Mouse (Mus musculus) yolk sac, embryonic 10.5 days (tissue): ENCODE data around the gene 1700067K01Rik.

Source experiments
- DNase-seq: peaks from one replicate; pipeline ENCODE4 v3.0.0-alpha.2; 2017; ENCODE audit warnings: low spot score

Gene 1700067K01Rik

DNA sequence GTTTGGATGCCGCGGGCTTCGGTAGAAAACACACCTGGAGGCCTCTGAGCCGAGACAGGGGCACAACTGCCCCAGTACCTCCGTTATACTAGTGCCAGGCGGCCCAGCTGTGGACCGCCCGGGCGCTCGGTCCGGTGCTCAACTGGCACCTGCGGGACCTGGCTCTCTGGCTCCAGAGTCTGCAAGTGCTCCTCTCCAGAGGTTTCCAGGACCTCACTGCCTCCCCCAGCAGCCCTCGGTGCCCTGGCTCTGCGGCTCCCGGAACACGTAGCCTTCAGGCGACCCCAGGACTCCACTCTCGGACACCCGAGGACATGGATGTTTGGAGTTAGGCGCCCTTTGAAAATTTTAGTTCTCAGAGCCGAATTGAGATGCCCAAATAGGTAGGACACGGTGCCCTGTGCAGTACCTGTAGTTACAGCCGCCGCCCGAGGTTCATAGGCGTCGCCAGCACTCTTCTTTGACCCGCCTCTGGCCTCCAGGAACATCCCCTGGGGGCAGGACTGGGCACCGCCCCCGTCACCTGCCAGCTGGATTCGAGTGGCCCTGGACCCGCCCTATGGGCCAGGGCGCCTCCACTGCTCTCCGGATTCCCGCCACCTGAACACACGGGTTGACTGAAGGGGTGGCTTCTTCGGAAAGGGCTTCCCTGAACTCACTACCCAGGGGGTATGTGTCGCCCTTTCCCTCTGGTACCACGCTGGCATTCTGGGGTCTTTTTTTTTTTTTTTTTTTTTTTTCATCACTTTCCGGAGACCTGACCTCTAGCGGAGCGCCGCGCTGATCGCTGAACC, 10.6 kb downstream of the 1700067K01Rik start, which contains the start of gene 2210011C24Rik:
2210011C24Rik (minus strand) TSS at position 467 of the 794 bp plus-strand sequence.
- peak; percentile 87 for DNase-seq

DNA sequence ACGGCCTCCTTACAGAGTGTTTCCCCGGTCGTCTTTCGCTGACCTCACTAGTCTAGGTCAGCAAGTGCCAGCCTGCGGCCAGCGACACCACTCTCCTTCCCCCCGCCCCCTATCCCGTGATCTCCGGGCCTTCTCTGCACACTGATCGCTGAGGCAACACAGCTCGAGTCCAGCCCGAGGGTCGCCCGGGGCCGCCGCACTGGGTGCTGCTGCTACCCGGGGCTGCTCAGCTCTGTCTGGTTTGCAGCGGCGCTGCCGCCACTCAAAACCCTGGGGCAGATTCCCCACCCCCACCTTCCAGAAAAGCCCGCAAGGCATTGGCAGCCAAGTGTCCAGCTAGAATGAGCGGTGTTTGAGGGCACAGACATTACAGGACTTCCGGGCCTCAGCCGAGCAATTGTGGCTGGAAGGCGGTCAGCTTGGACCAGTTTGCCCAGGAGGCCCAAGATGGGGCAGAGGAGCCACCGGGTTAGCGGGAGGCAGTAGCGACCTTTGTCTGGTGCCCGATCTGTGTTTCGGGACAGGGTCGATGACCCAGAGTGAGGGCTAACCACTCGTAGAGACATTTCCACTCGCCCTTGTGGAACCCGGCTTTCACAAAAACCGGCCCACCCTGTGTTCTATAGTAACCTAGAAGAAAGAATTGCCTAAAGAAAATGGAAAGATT, 11.3 kb downstream of the 1700067K01Rik start:
- DNase-seq = peak; percentile 88

DNA sequence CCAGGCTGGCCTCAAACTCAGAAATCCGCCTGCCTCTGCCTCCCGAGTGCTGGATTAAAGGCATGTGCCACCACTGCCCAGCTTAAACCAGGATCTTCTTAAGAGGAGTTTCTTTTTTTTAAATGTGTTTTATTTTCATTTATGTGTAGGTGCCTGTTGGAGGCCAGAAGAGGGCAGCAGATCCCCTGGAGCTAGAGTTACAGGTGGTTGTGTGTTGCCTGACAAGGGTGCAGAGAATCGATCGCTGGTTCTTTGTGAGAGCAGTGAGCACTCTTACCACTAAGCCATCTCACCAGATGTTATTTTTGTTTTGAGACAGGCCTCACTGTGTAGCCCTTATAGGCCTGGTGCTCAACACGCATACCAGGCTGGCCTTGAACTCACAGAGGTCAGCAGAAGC, 14.5 kb downstream of the 1700067K01Rik start:
- no peak for DNase-seq

DNA sequence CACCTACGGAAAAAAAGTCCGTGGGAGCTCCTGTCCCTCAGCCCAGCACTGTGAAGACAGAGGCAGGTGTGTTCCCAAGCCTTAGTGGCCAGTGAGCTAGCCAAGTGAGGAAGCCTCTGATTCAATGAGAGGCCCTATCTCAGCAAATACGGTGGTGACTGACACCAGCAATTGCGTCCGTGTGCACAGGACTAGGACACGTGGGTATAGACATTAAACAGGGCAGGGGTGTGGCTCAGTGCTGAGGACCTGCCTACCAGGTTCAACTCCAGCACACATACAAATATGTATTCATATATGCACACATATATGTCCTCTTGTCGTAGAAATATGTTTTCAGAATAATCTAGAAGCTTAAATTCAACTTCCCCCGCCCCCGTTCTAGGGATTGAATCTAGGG, 18.4 kb downstream of the 1700067K01Rik start:
- no peak for DNase-seq

- peak; percentile 90 for DNase-seq
Measured at GRCm38 (mm10) chr8:84021096-84021495, 19.8 kb downstream of the 1700067K01Rik start, which contains the start of gene Palm3. Palm3 (plus strand) TSS chr8:84021471.

- DNase-seq = no peak
Measured at GRCm38 (mm10) chr8:84021569-84021968, 20.3 kb downstream of the 1700067K01Rik start.

GRCm38 (mm10) chr8:84023085-84023484, 21.8 kb downstream of the 1700067K01Rik start:
- peak; percentile 87 for DNase-seq

DNA sequence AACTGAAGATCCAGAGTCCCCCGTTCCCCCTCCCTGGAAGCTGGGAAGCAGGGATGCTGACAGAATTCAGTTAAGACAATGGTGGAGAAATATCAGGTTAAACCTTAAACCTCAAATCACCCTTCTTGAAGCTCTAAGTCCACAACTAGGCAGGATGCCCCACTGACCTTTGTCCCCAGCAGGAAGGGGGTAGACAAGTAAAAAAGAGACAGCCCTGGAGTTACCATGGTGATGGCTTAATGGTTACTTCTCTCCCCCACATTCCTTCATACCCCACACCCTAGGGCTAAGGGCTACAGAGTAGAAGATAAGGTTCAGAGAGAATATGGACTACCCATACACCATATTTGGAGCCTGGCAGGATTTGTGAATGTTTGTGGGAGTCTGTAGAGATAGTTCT, 22.3 kb downstream of the 1700067K01Rik start:
- DNase-seq = peak; percentile 88

DNA sequence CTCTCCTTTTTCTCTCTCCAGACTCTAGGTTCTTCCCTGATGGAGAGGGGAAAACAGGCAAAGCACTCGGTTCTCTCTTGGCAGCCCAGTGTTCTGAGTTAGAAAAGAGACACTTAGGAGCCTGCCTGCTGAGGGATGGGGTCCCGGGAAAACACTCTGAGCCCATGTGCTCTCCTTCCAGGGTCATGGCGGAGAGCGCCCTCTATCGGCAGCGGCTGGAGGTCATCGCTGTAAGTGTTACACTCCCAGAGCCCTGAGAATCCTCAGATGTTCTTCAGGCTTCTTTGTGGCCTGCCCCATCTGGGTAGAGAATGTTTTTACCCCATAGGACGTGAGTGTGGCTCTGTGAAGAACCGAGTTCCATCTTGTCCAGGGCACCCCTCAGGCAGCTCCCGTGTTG, 22.9 kb downstream of the 1700067K01Rik start:
- DNase-seq = peak; percentile 75

DNA sequence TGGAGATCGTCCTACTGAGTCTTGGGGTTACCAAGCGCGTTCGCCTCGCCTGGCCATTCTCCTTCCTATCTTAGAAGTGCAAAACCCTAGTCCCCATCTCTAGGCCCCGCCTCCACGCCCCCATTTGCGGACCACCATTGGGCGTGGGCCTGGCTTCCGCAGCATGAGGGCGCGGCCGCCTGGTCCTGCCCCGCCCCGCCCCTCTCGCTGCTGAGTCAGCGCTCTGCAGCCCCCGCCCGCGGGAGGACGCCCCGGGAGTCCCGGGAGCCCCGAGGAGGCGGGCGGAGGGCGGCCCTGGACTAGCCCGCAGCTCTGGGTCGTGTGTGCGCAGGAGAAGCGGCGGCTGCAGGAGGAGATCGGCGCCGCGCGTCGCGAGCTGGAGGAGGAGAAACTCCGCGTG, 24.6 kb downstream of the 1700067K01Rik start:
- no peak for DNase-seq

DNA sequence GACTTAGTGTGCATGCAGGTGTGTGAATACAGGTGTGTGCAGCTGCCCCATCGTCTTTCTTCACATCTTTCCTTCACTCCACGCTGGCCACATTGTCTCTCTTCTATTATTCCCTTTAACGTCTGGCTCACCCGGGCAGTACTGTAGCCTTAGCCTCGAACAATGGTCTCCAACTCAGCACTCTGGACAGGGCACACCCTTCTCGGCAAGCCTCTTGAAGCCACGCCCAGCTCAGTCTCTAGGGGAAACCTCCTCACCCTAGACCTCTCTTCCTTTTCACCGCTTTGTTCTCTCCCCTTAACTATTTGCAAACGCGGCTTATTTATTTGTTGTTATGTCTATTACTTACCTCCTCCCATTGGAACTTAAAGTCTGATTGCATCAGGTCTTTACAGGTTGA, 26.1 kb downstream of the 1700067K01Rik start:
- no peak for DNase-seq

GRCm38 (mm10) chr8:84029272-84029671, 28.0 kb downstream of the 1700067K01Rik start:
- DNase-seq = no peak

DNA sequence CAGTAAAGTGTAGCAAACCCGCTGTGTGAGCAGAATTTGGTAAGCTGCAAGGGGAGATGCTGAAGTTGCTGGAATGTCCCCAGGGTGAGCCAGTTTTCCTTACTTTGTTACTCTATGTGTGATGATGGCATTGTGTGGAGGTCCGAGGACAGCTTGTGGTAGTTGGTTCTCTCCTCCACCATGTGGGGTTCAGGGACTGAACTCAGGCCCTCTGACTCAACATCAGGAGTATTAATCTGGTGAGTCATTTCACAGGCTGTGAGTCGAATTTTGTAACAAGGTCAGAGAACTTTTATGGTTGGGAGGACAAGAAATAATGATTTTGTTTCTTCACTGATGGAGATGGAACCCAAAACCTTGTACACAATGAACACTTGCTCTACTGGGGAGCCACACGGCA, 31.5 kb downstream of the 1700067K01Rik start:
- DNase-seq = no peak

GRCm38 (mm10) chr8:84038015-84038414, 36.7 kb downstream of the 1700067K01Rik start:
- DNase-seq = no peak

DNA sequence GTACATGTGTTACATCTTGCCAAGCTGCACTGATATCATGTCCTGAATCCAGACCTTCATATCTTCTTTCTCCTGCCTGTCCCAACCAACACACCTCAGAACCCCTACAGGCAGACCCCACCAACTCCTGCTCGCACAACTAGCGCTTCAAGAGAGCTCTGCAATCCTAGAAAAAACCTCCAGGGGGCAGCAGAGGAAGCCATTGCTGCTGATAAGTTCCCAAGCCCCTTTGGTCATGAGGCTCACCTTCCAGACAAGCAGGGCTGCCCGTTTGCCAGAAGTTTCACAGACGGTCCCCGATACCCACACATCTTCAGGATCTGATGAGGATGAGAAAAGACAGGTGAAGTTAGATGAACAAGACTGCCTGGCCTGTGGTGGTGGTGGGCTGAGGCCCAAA, 37.7 kb downstream of the 1700067K01Rik start:
- DNase-seq = peak; percentile 69

- DNase-seq = no peak
Measured at GRCm38 (mm10) chr8:84042066-84042947, 41.0 kb downstream of the 1700067K01Rik start, which contains the start of gene Il27ra. Il27ra (minus strand) TSS chr8:84042589.

DNA sequence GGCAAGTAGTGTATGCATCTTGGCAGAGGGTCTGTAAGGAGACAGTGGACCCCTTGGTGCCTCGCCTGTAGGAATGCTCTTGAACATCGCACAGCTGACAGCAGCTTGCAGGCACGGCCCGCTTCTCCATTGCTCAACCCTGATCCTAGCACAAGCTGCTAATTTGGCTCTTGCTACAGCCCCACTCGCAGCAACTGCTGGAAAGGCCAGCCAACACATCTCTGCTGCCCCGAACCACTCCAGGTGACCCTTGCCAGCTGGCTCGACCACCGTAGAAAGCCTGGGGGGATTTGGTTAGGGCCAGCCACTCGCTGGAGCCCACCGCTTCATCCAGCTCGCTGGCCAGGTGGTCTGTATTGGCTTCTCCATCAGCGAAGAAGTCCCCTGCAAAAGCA, 41.6 kb downstream of the 1700067K01Rik start:
- no peak for DNase-seq

GRCm38 (mm10) chr8:84044103-84044502, 42.8 kb downstream of the 1700067K01Rik start:
- no peak for DNase-seq

DNA sequence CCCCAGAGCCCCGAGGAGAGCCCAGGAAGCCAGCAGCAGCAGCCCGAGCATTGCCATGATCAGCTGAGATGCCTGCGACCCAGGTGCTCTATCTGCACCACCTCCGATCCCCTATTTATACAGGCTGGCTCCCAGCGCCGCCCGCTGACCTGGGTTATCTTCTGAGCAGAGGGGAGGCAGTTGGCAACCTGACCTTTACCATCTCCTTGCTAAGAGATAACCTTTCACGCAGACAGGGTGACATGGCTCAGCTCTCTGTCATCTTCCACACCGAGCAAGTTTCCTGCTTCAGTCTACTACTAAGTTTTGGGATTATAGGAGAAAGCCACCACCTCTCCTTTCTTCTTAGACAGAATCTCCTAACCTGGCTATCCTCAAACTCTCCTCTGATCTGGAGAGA, 43.6 kb downstream of the 1700067K01Rik start, which contains the start of gene Rln3:
Rln3 (minus strand) TSS at position 101 of the 400 bp plus-strand sequence.
- no peak for DNase-seq

DNA sequence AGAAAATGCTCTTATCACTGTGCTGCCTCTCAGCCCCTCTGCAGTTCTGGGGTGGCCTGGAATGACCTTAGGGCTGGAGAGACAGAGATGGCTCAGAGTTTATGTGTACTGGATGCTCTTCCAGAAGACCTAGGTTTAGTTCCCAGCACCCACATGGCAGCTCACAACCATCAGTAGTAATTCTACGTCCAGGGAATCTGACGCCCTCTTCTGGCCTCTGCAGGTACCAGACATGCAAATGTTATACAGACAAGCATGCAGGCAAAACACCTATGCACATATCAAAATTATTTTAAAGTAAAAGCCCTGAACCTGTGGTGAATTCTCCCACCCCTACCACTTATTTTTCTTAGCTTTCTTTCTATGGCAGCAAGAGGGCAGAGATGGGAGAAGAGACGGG, 45.2 kb downstream of the 1700067K01Rik start:
- no peak for DNase-seq

DNA sequence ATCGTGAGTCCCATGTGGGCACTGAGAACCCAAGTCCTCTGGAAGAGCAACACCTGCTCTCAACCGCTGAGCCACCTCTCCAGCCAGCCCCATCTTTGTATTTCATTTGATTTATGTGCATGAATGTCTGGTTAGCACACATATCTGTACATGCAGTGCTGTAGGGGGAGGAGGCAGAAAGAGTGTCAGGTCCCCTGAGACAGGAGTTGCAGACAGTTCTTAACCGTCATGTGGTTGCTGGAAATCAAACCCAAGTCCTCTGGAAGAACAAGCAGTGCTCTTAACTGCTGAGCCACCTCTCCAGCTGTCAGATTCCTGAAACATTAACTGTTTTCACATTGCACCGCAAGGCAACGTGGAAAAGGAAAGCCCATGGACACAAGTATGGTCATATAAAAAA, 46.9 kb downstream of the 1700067K01Rik start:
- DNase-seq = no peak

GRCm38 (mm10) chr8:84052746-84053145, 51.4 kb downstream of the 1700067K01Rik start:
- no peak for DNase-seq
